Mouse (Mus musculus) hindbrain, embryonic 14.5 days (tissue): ENCODE data around the gene Atp6v1g3. TPM values are rescaled to one million over a fixed set of nuclear protein-coding genes. Genes with fewer than 3 reads are reported as not detected.

ENCODE experiments used
- ATAC-seq: fragments of 200-750 bp; cut with Nextera tagmentation; 2 replicates; pipeline ENCODE4 v1.8.0; 2017; ENCODE audit warnings: moderate number of reproducible peaks, mild to moderate bottlenecking, moderate TSS enrichment, moderate library complexity; ENCODE audit not compliant: low FRiP score
- DNase-seq: peaks from one replicate; pipeline ENCODE4 v3.0.0-alpha.2; 2015; ENCODE audit warnings: low spot score
- H3K27ac ChIP-seq: fragments of 300-500 bp; sonication (generic); 2 replicates; pipeline ENCODE4 v1.5.1; 2014; ENCODE audit warnings: mild to moderate bottlenecking, moderate library complexity
- H3K27me3 ChIP-seq: fragments of 300-500 bp; sonication (generic); 2 replicates; pipeline ENCODE4 v1.6.1; 2014; ENCODE audit warnings: mild to moderate bottlenecking, low read length, mixed read lengths; ENCODE audit not compliant: control insufficient read depth, insufficient read depth
- H3K36me3 ChIP-seq: fragments of 300-500 bp; sonication (generic); replicated peaks from 2 replicates; pipeline ENCODE4 v1.6.1; 2014; ENCODE audit not compliant: control insufficient read depth, insufficient read depth
- H3K4me1 ChIP-seq: fragments of 300-500 bp; sonication (generic); replicated peaks from 2 replicates; pipeline ENCODE4 v1.6.1; 2014; ENCODE audit warnings: antibody characterized with exemption, low read length, mixed read lengths; ENCODE audit not compliant: control insufficient read depth, insufficient read depth
- H3K4me2 ChIP-seq: fragments of 300-500 bp; sonication (generic); replicated peaks from 2 replicates; pipeline ENCODE4 v1.6.1; 2014; ENCODE audit warnings: mild to moderate bottlenecking, moderate library complexity
- H3K4me3 ChIP-seq: fragments of 300-500 bp; sonication (generic); replicated peaks from 2 replicates; pipeline ENCODE4 v1.5.1; 2014; ENCODE audit warnings: mild to moderate bottlenecking, low read length
- H3K9ac ChIP-seq: fragments of 300-500 bp; sonication (generic); 2 replicates; pipeline ENCODE4 v1.6.1; 2014
- H3K9me3 ChIP-seq: fragments of 300-500 bp; sonication (generic); 2 replicates; pipeline ENCODE4 v1.6.1; 2016; ENCODE audit warnings: low read length; ENCODE audit not compliant: control insufficient read depth
- WGBS: fragments of 180-500 bp; shearing (Covaris S2); extraction: QIAGEN DNeasy Blood & Tissue Kit; methylation state at CpG from one replicate; pipeline ENCODE4 v1.1.7; 2014; 5-methylcytosine and 5-hydroxymethylcytosine counted together
- polyA plus RNA-seq: library from polyadenylated mRNA; unstranded; fragments of >200 nt; fragmentation: Nextera tagmentation; extraction: Ambion mirVana; gene quantifications from 2 replicates; pipeline ENCODE4 v1.2.1, GENCODE M21; 2014

Atp6v1g3 gene
- polyA plus RNA-seq, 1 experiment from 2014 or later, result not detected

GRCm38 (mm10) chr1:138330556-138330955, 57.0 kb downstream of the Atp6v1g3 start:
- Histone ChIP-seq H3K4me3 (no peak overlapping the region), H3K27ac (no peak overlapping the region), H3K27me3 (no peaks in the 10 kb centered on the region), H3K9ac (no peak overlapping the region), H3K9me3 (no peaks in the 10 kb centered on the region), H3K4me1 (0 out of 2 replicates have a peak, but pooled peaks cover 6% of the 10 kb centered on the region), H3K4me2 (no peak overlapping the region), H3K36me3 (no peaks in the 10 kb centered on the region)
- WGBS, result 93% methylated on average over 2 of the region's 2 CpGs
- DNase-seq (no peak), ATAC-seq (no peak)

GRCm38 (mm10) chr1:138331596-138331995, 58.1 kb downstream of the Atp6v1g3 start:
- no peak overlapping the region for H3K4me3 ChIP-seq
- 81% methylated on average over 4 of the region's 4 CpGs for WGBS
- no peak overlapping the region for H3K9ac ChIP-seq
- no peak overlapping the region for H3K27ac ChIP-seq
- no peaks in the 10 kb centered on the region for H3K36me3 ChIP-seq
- H3K4me2 ChIP-seq, result no peak overlapping the region
- no peaks in the 10 kb centered on the region for H3K4me1 ChIP-seq
- no peaks in the 10 kb centered on the region for H3K9me3 ChIP-seq
- DNase-seq (no peak), ATAC-seq (no peak)
- no peaks in the 10 kb centered on the region for H3K27me3 ChIP-seq

- H3K9ac ChIP-seq, result no peak overlapping the region
- H3K27me3 ChIP-seq, result no peaks in the 10 kb centered on the region
- H3K4me1 ChIP-seq, result no peaks in the 10 kb centered on the region
- DNase-seq (no peak), ATAC-seq (no peak)
- H3K4me2 ChIP-seq, result no peak overlapping the region
- H3K36me3 ChIP-seq, result no peaks in the 10 kb centered on the region
- WGBS, result 65% methylated on average over 2 of the region's 2 CpGs
- no peak overlapping the region for H3K4me3 ChIP-seq
- H3K27ac ChIP-seq, result no peak overlapping the region
- H3K9me3 ChIP-seq, result no peaks in the 10 kb centered on the region
Observed at GRCm38 (mm10) chr1:138334701-138335100, 61.2 kb downstream of the Atp6v1g3 start.

GRCm38 (mm10) chr1:138337417-138337816, 63.9 kb downstream of the Atp6v1g3 start:
- ATAC-seq (no peak), DNase-seq (no peak)
- Histone ChIP-seq H3K4me1 (no peaks in the 10 kb centered on the region), H3K4me3 (no peak overlapping the region), H3K36me3 (no peaks in the 10 kb centered on the region), H3K4me2 (no peak overlapping the region), H3K27ac (no peak overlapping the region), H3K9ac (no peak overlapping the region), H3K9me3 (no peaks in the 10 kb centered on the region), H3K27me3 (no peaks in the 10 kb centered on the region)
- WGBS, result 90% methylated on average over 2 of the region's 2 CpGs

Other genes with a start within 250 kb of the Atp6v1g3 start
- 0.93 and 1.4 TPM in 2 replicates for gene Ptprc, start 98.0 kb upstream of the Atp6v1g3 start, polyA plus RNA-seq